Mouse (Mus musculus) heart, embryonic 10.5 days (tissue): ENCODE data around the gene Gm47959. TPM values are rescaled to one million over a fixed set of nuclear protein-coding genes. Genes with fewer than 3 reads are reported as not detected.

Experiments
- DNase-seq: peaks from one replicate; pipeline ENCODE4 v3.0.0-alpha.2; 2017; ENCODE audit warnings: low spot score
- H3K27ac ChIP-seq: fragments of 300-500 bp; sonication (generic); 2 replicates; pipeline ENCODE4 v1.5.1; 2016; ENCODE audit warnings: mild to moderate bottlenecking
- H3K27me3 ChIP-seq: fragments of 300-500 bp; sonication (generic); 2 replicates; pipeline ENCODE4 v1.6.1; 2016; ENCODE audit warnings: mild to moderate bottlenecking; ENCODE audit not compliant: poor library complexity, insufficient read depth, severe bottlenecking
- H3K36me3 ChIP-seq: fragments of 300-500 bp; sonication (generic); 2 replicates; pipeline ENCODE4 v1.6.1; 2016; ENCODE audit warnings: mild to moderate bottlenecking, moderate library complexity
- H3K4me1 ChIP-seq: fragments of 300-500 bp; sonication (generic); 2 replicates; pipeline ENCODE4 v1.6.1; 2016; ENCODE audit warnings: mild to moderate bottlenecking
- H3K4me3 ChIP-seq: fragments of 300-500 bp; sonication (generic); 2 replicates; pipeline ENCODE4 v1.5.1; 2016; ENCODE audit warnings: mild to moderate bottlenecking, moderate library complexity
- H3K9me3 ChIP-seq: fragments of 300-500 bp; sonication (generic); 2 replicates; pipeline ENCODE4 v1.6.1; 2016; ENCODE audit warnings: mild to moderate bottlenecking, moderate library complexity
- WGBS: fragments of 180-500 bp; shearing (Covaris S2); methylation state at CpG from one replicate; pipeline ENCODE4 v1.1.7; 2016; 5-methylcytosine and 5-hydroxymethylcytosine counted together
- polyA plus RNA-seq: library from polyadenylated mRNA; unstranded; fragments of >200 nt; fragmentation: Nextera tagmentation; extraction: Ambion mirVana; gene quantifications from 2 replicates; pipeline ENCODE4 v1.2.1, GENCODE M21; 2016

The Gm47959 gene
- polyA plus RNA-seq, 1 experiment from 2014 or later = not detected

- DNase-seq = no peak
- Histone ChIP-seq H3K9me3 (no peaks in the 10 kb centered on the region), H3K27me3 (no peaks in the 10 kb centered on the region), H3K27ac (no peak overlapping the region), H3K4me3 (no peak overlapping the region), H3K4me1 (no peaks in the 10 kb centered on the region), H3K36me3 (no peaks in the 10 kb centered on the region)
- WGBS = 78% methylated on average over 3 of the region's 3 CpGs
These were observed 8.8 kb upstream of the Gm47959 start for GRCm38 (mm10) chr1:82991596-82991995.

- Histone ChIP-seq H3K27ac (no peak overlapping the region), H3K4me1 (no peaks in the 10 kb centered on the region)
- 84% methylated on average over 6 of the region's 6 CpGs for WGBS
These were observed 8.3 kb upstream of the Gm47959 start for GRCm38 (mm10) chr1:82992093-82992492.

GRCm38 (mm10) chr1:82993947-82994346, 6.4 kb upstream of the Gm47959 start:
- DNase-seq = no peak
- H3K9me3 ChIP-seq = no peaks in the 10 kb centered on the region
- H3K4me3 ChIP-seq = no peak overlapping the region
- H3K4me1 ChIP-seq = no peaks in the 10 kb centered on the region
- no peaks in the 10 kb centered on the region for H3K36me3 ChIP-seq
- no peaks in the 10 kb centered on the region for H3K27me3 ChIP-seq
- H3K27ac ChIP-seq = no peak overlapping the region
- WGBS = 83% methylated on average over 3 of the region's 3 CpGs

More at GRCm38 (mm10) chr1:82992093-82992492, 8.3 kb upstream of the Gm47959 start:
- H3K36me3 ChIP-seq = no peaks in the 10 kb centered on the region
- no peaks in the 10 kb centered on the region for H3K27me3 ChIP-seq
- H3K4me3 ChIP-seq = no peak overlapping the region
- peak; percentile 36 for DNase-seq
- H3K9me3 ChIP-seq = no peaks in the 10 kb centered on the region

GRCm38 (mm10) chr1:83006218-83007179, 6.2 kb downstream of the Gm47959 start:
- H3K4me1 ChIP-seq = peaks cover 12% of the 10 kb centered on the region
- H3K4me3 ChIP-seq = no peak overlapping the region
- no peak overlapping the region for H3K27ac ChIP-seq
- no peaks in the 10 kb centered on the region for H3K27me3 ChIP-seq
- no peaks in the 10 kb centered on the region for H3K9me3 ChIP-seq
- no peaks in the 10 kb centered on the region for H3K36me3 ChIP-seq
- 68% methylated on average over 8 of the region's 8 CpGs for WGBS
- no peak for DNase-seq

- H3K36me3 ChIP-seq = no peaks in the 10 kb centered on the region
- no peak overlapping the region for H3K4me3 ChIP-seq
- no peaks in the 10 kb centered on the region for H3K9me3 ChIP-seq
- no peak overlapping the region for H3K27ac ChIP-seq
- H3K27me3 ChIP-seq = no peaks in the 10 kb centered on the region
- 73% methylated on average over 6 of the region's 6 CpGs for WGBS
- DNase-seq = no peak
- H3K4me1 ChIP-seq = peaks cover 12% of the 10 kb centered on the region
These were observed 7.1 kb downstream of the Gm47959 start for GRCm38 (mm10) chr1:83007471-83007870.

GRCm38 (mm10) chr1:83014477-83014876, 14.1 kb downstream of the Gm47959 start:
- no peak overlapping the region for H3K4me3 ChIP-seq
- 85% methylated on average over 3 of the region's 3 CpGs for WGBS

GRCm38 (mm10) chr1:83015329-83015879, 15.1 kb downstream of the Gm47959 start:
- Histone ChIP-seq H3K27ac (no peak overlapping the region), H3K4me3 (no peak overlapping the region), H3K9me3 (no peaks in the 10 kb centered on the region), H3K4me1 (no peaks in the 10 kb centered on the region), H3K27me3 (no peaks in the 10 kb centered on the region), H3K36me3 (no peaks in the 10 kb centered on the region)
- no peak for DNase-seq
- WGBS = 72% methylated on average over 10 of the region's 10 CpGs

More at GRCm38 (mm10) chr1:83014477-83014876, 14.1 kb downstream of the Gm47959 start:
- no peaks in the 10 kb centered on the region for H3K27me3 ChIP-seq
- H3K27ac ChIP-seq = no peak overlapping the region
- H3K36me3 ChIP-seq = no peaks in the 10 kb centered on the region
- H3K9me3 ChIP-seq = no peaks in the 10 kb centered on the region
- DNase-seq = no peak
- H3K4me1 ChIP-seq = no peaks in the 10 kb centered on the region

- H3K4me1 ChIP-seq = no peaks in the 10 kb centered on the region
- H3K27ac ChIP-seq = no peak overlapping the region
- WGBS = 70% methylated on average over 1 of the region's 1 CpGs
- H3K4me3 ChIP-seq = no peak overlapping the region
- no peaks in the 10 kb centered on the region for H3K36me3 ChIP-seq
- no peak for DNase-seq
- H3K9me3 ChIP-seq = no peaks in the 10 kb centered on the region
- no peaks in the 10 kb centered on the region for H3K27me3 ChIP-seq
These were observed 16.2 kb downstream of the Gm47959 start for GRCm38 (mm10) chr1:83016556-83016955.

- Histone ChIP-seq H3K4me1 (no peaks in the 10 kb centered on the region), H3K4me3 (no peak overlapping the region), H3K9me3 (no peaks in the 10 kb centered on the region), H3K27me3 (no peaks in the 10 kb centered on the region), H3K27ac (no peak overlapping the region), H3K36me3 (no peaks in the 10 kb centered on the region)
- 71% methylated on average over 1 of the region's 1 CpGs for WGBS
- peak; percentile 45 for DNase-seq
These were observed 31.6 kb downstream of the Gm47959 start for GRCm38 (mm10) chr1:83031950-83032349.

GRCm38 (mm10) chr1:83032508-83032907, 32.2 kb downstream of the Gm47959 start:
- no peaks in the 10 kb centered on the region for H3K9me3 ChIP-seq
- H3K27me3 ChIP-seq = no peaks in the 10 kb centered on the region
- no peak overlapping the region for H3K4me3 ChIP-seq
- peaks cover under 1% of the 10 kb centered on the region; the same call in 1 of the 2 replicates for H3K4me1 ChIP-seq
- DNase-seq = no peak
- H3K36me3 ChIP-seq = no peaks in the 10 kb centered on the region
- no peak overlapping the region for H3K27ac ChIP-seq
- 84% methylated on average over 6 of the region's 6 CpGs for WGBS

GRCm38 (mm10) chr1:83034509-83034908, 34.2 kb downstream of the Gm47959 start:
- Histone ChIP-seq H3K27me3 (no peaks in the 10 kb centered on the region), H3K4me1 (peaks cover 5% of the 10 kb centered on the region; the same call in 1 of the 2 replicates), H3K4me3 (no peak overlapping the region), H3K27ac (no peak overlapping the region), H3K9me3 (no peaks in the 10 kb centered on the region), H3K36me3 (no peaks in the 10 kb centered on the region)
- no peak for DNase-seq
- 66% methylated on average over 5 of the region's 5 CpGs for WGBS

GRCm38 (mm10) chr1:83036892-83037667, 36.7 kb downstream of the Gm47959 start:
- no peaks in the 10 kb centered on the region for H3K36me3 ChIP-seq
- no peaks in the 10 kb centered on the region for H3K9me3 ChIP-seq
- 76% methylated on average over 11 of the region's 11 CpGs for WGBS
- no peaks in the 10 kb centered on the region for H3K27me3 ChIP-seq
- H3K27ac ChIP-seq = no peak overlapping the region
- H3K4me3 ChIP-seq = no peak overlapping the region
- DNase-seq = no peak
- H3K4me1 ChIP-seq = peaks cover 5% of the 10 kb centered on the region; the same call in 1 of the 2 replicates
